Mouse (Mus musculus) midbrain, embryonic 11.5 days (tissue): Measurements from ENCODE around the gene Cfap54. TPM values are rescaled to one million over a fixed set of nuclear protein-coding genes. Genes with fewer than 3 reads are reported as not detected.

Experiments used
- ATAC-seq: fragments of 200-750 bp; cut with Nextera tagmentation; 2 replicates; pipeline ENCODE4 v1.8.0; 2017; ENCODE audit warnings: moderate TSS enrichment, moderate library complexity; ENCODE audit not compliant: low FRiP score
- DNase-seq: peaks from one replicate; pipeline ENCODE4 v3.0.0; 2015; ENCODE audit warnings: low spot score; ENCODE audit errors: missing footprints
- H3K27ac ChIP-seq: fragments of 300-500 bp; sonication (generic); 2 replicates; pipeline ENCODE4 v1.5.1; 2014; ENCODE audit warnings: low read depth, low read length
- H3K27me3 ChIP-seq: fragments of 300-500 bp; sonication (generic); 2 replicates; pipeline ENCODE4 v1.6.1; 2014; ENCODE audit warnings: mild to moderate bottlenecking, low read length, moderate library complexity, mixed read lengths; ENCODE audit not compliant: control insufficient read depth, insufficient read depth
- H3K36me3 ChIP-seq: fragments of 300-500 bp; sonication (generic); 2 replicates; pipeline ENCODE4 v1.6.1; 2014; ENCODE audit warnings: mild to moderate bottlenecking, low read length, moderate library complexity, mixed read lengths; ENCODE audit not compliant: control insufficient read depth, insufficient read depth
- H3K4me1 ChIP-seq: fragments of 300-500 bp; sonication (generic); 2 replicates; pipeline ENCODE4 v1.6.1; 2014; ENCODE audit warnings: low read length; ENCODE audit not compliant: control insufficient read depth, insufficient read depth
- H3K4me2 ChIP-seq: fragments of 300-500 bp; sonication (generic); 2 replicates; pipeline ENCODE4 v1.6.1; 2014; ENCODE audit warnings: mild to moderate bottlenecking, moderate library complexity
- H3K4me3 ChIP-seq: fragments of 300-500 bp; sonication (generic); 2 replicates; pipeline ENCODE4 v1.5.1; 2014; ENCODE audit warnings: low read depth, low read length
- H3K9ac ChIP-seq: fragments of 300-500 bp; sonication (generic); 2 replicates; pipeline ENCODE4 v1.6.1; 2014; ENCODE audit warnings: low read length
- H3K9me3 ChIP-seq: fragments of 300-500 bp; sonication (generic); 2 replicates; pipeline ENCODE4 v1.6.1; 2016; ENCODE audit warnings: low read length; ENCODE audit not compliant: control insufficient read depth
- WGBS: fragments of 180-500 bp; shearing (Covaris S2); extraction: QIAGEN DNeasy Blood & Tissue Kit; methylation state at CpG from one replicate; pipeline ENCODE4 v1.1.7; 2014; 5-methylcytosine and 5-hydroxymethylcytosine counted together
- polyA plus RNA-seq: library from polyadenylated mRNA; unstranded; fragments of >200 nt; fragmentation: Nextera tagmentation; extraction: Ambion mirVana; gene quantifications from 2 replicates; pipeline ENCODE4 v1.2.1, GENCODE M21; 2014

The Cfap54 gene
- polyA plus RNA-seq, 1 experiment from 2014 or later: 0.89 TPM

- ATAC-seq: no peak
- Histone ChIP-seq H3K4me3 (no peak overlapping the region), H3K36me3 (no peaks in the 10 kb centered on the region), H3K9me3 (no peaks in the 10 kb centered on the region), H3K9ac (no peak overlapping the region), H3K4me1 (no peaks in the 10 kb centered on the region), H3K4me2 (no peak overlapping the region), H3K27me3 (no peaks in the 10 kb centered on the region), H3K27ac (no peak overlapping the region)
- no peak for DNase-seq
- WGBS: 38% methylated on average over 5 of the region's 5 CpGs
Observed at GRCm38 (mm10) chr10:92818190-92818589, 263.2 kb downstream of the Cfap54 start.

- ATAC-seq (no peak), DNase-seq (no peak)
- no peaks in the 10 kb centered on the region for H3K4me1 ChIP-seq
- H3K36me3 ChIP-seq: no peaks in the 10 kb centered on the region
- H3K27me3 ChIP-seq: no peaks in the 10 kb centered on the region
- H3K9ac ChIP-seq: no peak overlapping the region
- no peak overlapping the region for H3K4me3 ChIP-seq
- H3K4me2 ChIP-seq: no peak overlapping the region
- 80% methylated on average over 5 of the region's 5 CpGs for WGBS
- H3K9me3 ChIP-seq: no peaks in the 10 kb centered on the region
- H3K27ac ChIP-seq: no peak overlapping the region
Observed at GRCm38 (mm10) chr10:92816903-92817302, 264.5 kb downstream of the Cfap54 start.

GRCm38 (mm10) chr10:92810894-92811293 is 270.5 kb downstream of the Cfap54 start:
- Histone ChIP-seq H3K4me1 (no peaks in the 10 kb centered on the region), H3K4me3 (no peak overlapping the region), H3K4me2 (no peak overlapping the region), H3K27me3 (no peaks in the 10 kb centered on the region), H3K27ac (no peak overlapping the region), H3K36me3 (no peaks in the 10 kb centered on the region), H3K9ac (no peak overlapping the region), H3K9me3 (no peaks in the 10 kb centered on the region)
- no peak for DNase-seq
- WGBS: 88% methylated on average over 9 of the region's 9 CpGs
- no peak for ATAC-seq

- peak overlapping the region; percentile 10; the same call in 1 of the 2 replicates for H3K27ac ChIP-seq
- H3K4me2 ChIP-seq: no peak overlapping the region
- WGBS: 51% methylated on average over 10 of the region's 10 CpGs
- no peaks in the 10 kb centered on the region for H3K9me3 ChIP-seq
- ATAC-seq (peak; percentile 75), DNase-seq (peak; percentile 88)
- no peaks in the 10 kb centered on the region for H3K27me3 ChIP-seq
- peaks cover 10% of the 10 kb centered on the region; the same call in 1 of the 2 replicates for H3K4me1 ChIP-seq
- no peak overlapping the region for H3K9ac ChIP-seq
- no peak overlapping the region for H3K4me3 ChIP-seq
- H3K36me3 ChIP-seq: no peaks in the 10 kb centered on the region
Observed at GRCm38 (mm10) chr10:92791908-92792307, 289.5 kb downstream of the Cfap54 start.

- no peak overlapping the region for H3K4me3 ChIP-seq
- 0 out of 2 replicates have a peak overlapping the region, but pooled peaks have one; percentile 6 for H3K4me2 ChIP-seq
- peaks cover 10% of the 10 kb centered on the region; the same call in 1 of the 2 replicates for H3K4me1 ChIP-seq
- H3K27me3 ChIP-seq: no peaks in the 10 kb centered on the region
- no peaks in the 10 kb centered on the region for H3K9me3 ChIP-seq
- 23% methylated on average over 9 of the region's 9 CpGs for WGBS
- peak; percentile 75 for ATAC-seq
- peak; percentile 91 for DNase-seq
- peak overlapping the region; percentile 10; the same call in 1 of the 2 replicates for H3K27ac ChIP-seq
- peak overlapping the region; percentile 25; the same call in 1 of the 2 replicates for H3K9ac ChIP-seq
- H3K36me3 ChIP-seq: no peaks in the 10 kb centered on the region
Observed at GRCm38 (mm10) chr10:92791531-92791900, 289.9 kb downstream of the Cfap54 start.

GRCm38 (mm10) chr10:92790893-92791530 is 290.4 kb downstream of the Cfap54 start:
- H3K4me2 ChIP-seq: 0 out of 2 replicates have a peak overlapping the region, but pooled peaks have one; percentile 6
- H3K36me3 ChIP-seq: no peaks in the 10 kb centered on the region
- H3K9me3 ChIP-seq: no peaks in the 10 kb centered on the region
- no peaks in the 10 kb centered on the region for H3K27me3 ChIP-seq
- peak overlapping the region; percentile 25; the same call in 1 of the 2 replicates for H3K9ac ChIP-seq
- 51% methylated on average over 7 of the region's 7 CpGs for WGBS
- ATAC-seq (peak; percentile 31; the same call in 1 of the 2 replicates), DNase-seq (peak; percentile 91)
- peaks cover 10% of the 10 kb centered on the region; the same call in 1 of the 2 replicates for H3K4me1 ChIP-seq
- peak overlapping the region; percentile 10; the same call in 1 of the 2 replicates for H3K27ac ChIP-seq
- H3K4me3 ChIP-seq: no peak overlapping the region

GRCm38 (mm10) chr10:92790247-92790646 is 291.2 kb downstream of the Cfap54 start:
- 26% methylated on average over 2 of the region's 2 CpGs for WGBS
- Histone ChIP-seq H3K27me3 (no peaks in the 10 kb centered on the region), H3K9me3 (no peaks in the 10 kb centered on the region), H3K36me3 (no peaks in the 10 kb centered on the region), H3K4me3 (no peak overlapping the region), H3K4me1 (peaks cover 10% of the 10 kb centered on the region; the same call in 1 of the 2 replicates), H3K4me2 (no peak overlapping the region), H3K27ac (no peak overlapping the region), H3K9ac (no peak overlapping the region)
- ATAC-seq (no peak), DNase-seq (no peak)

GRCm38 (mm10) chr10:92788410-92789096 is 292.9 kb downstream of the Cfap54 start:
- H3K27me3 ChIP-seq: no peaks in the 10 kb centered on the region
- no peaks in the 10 kb centered on the region for H3K36me3 ChIP-seq
- 70% methylated on average over 13 of the region's 13 CpGs for WGBS
- ATAC-seq: no peak
- H3K9ac ChIP-seq: no peak overlapping the region
- H3K9me3 ChIP-seq: no peaks in the 10 kb centered on the region
- no peak overlapping the region for H3K4me3 ChIP-seq
- DNase-seq: no peak
- peaks cover 10% of the 10 kb centered on the region; the same call in 1 of the 2 replicates for H3K4me1 ChIP-seq
- no peak overlapping the region for H3K4me2 ChIP-seq
- H3K27ac ChIP-seq: no peak overlapping the region

- Histone ChIP-seq H3K27me3 (no peaks in the 10 kb centered on the region), H3K9ac (no peak overlapping the region), H3K27ac (no peak overlapping the region), H3K4me2 (no peak overlapping the region), H3K9me3 (no peaks in the 10 kb centered on the region), H3K4me3 (no peak overlapping the region), H3K4me1 (no peaks in the 10 kb centered on the region; the same call in 1 of the 2 replicates), H3K36me3 (no peaks in the 10 kb centered on the region)
- ATAC-seq (no peak), DNase-seq (no peak)
- 43% methylated on average over 5 of the region's 5 CpGs for WGBS
Observed at GRCm38 (mm10) chr10:92782691-92783090, 298.7 kb downstream of the Cfap54 start.
